Mouse (Mus musculus) erythroblast, adult 5-6 weeks (primary cell): ENCODE results near the gene Gm17482. TPM values are rescaled to one million over a fixed set of nuclear protein-coding genes. Genes with fewer than 3 reads are reported as not detected.

ENCODE experiments used
- ATAC-seq: replicated peaks from 2 replicates; pipeline ENCODE4 v1.8.0; 2016; ENCODE audit warnings: moderate number of reproducible peaks, mild to moderate bottlenecking, moderate TSS enrichment, inconsistent platforms; ENCODE audit not compliant: poor library complexity, low FRiP score, severe bottlenecking
- total RNA-seq, 2 experiments: library from RNA; stranded (forward) in 1 of 2; stranded (reverse) in 1 of 2; fragments of 150-400 nt in 1 of 2; fragments of 200-764, 138-1000 nt in 1 of 2; gene quantifications; 2 replicates each; pipeline versions ENCODE4 v1.2.3 to v1.2.4; 2015 to 2017; ENCODE audit warnings: low replicate concordance in 2 of 2

Gm17482 gene
- total RNA-seq, 2 experiments from 2014 or later, result not detected

DNA sequence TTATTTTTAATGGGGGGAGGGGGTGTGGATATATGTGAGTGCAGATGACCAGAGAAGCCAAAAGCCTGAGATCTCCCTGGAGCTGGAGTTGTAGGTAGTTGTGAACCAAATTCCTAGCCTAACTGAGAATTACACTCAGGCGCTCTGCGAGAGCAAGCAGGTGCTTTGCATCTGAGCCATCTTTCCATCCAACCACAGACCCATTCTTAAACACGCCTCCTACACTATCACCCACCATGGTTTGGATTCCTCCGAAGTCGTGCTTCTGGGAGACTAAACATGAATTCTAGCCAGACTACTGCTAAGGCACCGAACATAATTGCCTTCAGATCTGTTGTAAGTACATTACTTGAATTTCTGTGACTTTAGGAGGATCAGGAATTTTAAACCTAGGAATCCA is 59.3 kb downstream of the Gm17482 start:
- no peak for ATAC-seq

DNA sequence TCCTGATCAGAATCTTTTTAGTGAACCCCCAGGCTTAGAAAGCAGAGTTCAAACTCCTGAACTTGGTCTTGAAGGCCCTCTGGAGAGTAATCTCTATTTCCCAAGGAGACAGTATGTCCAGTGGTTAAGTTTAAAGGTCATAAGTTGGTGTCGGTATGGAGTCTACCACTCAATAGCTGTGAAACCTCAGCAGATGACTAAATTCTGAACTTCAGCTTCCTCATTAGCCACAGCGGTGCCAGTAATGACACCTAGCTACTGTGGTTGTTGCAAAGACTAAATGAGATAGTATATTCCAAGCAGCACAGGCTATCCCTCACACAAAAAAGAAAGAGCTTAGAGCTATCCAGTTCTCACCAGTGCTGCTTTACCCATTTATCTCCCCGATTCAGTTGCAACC is 61.1 kb downstream of the Gm17482 start:
- ATAC-seq, result no peak

DNA sequence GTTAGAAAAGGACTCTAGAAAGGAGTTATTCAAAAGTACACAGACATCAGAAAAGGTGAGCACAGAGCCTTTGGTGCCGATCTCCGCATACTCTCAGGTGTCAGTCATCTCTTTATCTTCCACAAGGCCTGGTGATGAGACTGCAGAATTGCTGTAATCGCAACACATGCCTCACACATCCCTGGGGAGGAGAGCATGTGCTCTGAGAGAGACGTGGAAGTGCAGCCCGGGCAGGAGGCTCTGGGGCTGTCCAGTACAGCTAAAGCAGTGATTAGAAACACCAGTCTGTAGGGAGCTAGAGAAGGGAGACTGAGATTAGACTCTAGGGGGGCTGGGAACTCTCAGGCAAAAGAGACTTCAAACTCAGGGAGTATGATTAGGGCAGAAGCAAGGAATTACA is 63.4 kb downstream of the Gm17482 start:
- no peak for ATAC-seq

DNA sequence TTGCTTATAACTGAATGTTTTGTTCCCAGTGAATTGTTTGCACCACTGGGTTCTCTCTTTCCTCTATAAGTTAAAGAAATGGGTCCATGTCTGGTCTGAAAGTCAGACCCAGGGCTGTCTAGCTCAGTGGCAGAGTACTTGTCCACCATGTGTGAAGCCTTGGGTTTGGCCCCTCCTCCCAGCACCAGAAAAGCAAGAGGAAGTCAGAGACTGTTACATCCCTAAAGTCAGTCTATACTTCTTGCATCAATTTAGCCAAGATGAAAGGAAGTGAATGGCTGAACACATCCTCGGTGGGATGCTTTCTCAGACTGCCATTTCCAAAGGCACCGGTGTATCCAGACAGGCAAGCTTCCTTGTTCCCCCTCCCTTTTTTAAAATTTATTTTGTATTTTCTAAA is 63.9 kb downstream of the Gm17482 start:
- no peak for ATAC-seq

DNA sequence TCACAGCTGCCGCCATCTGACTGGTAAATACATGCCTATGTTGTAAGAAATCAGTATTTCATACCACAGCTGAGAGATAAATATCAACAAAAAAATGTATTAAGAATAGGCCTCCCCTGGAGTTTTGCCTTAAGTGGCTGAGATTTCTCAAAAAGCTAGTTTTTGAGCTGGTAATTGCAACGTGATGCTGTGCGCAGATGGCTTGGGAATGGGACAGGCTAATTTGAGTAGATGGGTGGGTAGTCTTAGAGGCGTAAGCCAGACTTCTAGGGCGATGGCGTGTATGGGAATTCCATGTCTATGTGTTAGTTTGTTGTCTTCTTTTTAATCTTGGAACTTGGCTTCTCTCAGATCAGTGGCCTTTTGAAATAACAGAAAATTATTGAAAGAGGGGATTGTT is 64.7 kb downstream of the Gm17482 start:
- no peak for ATAC-seq

DNA sequence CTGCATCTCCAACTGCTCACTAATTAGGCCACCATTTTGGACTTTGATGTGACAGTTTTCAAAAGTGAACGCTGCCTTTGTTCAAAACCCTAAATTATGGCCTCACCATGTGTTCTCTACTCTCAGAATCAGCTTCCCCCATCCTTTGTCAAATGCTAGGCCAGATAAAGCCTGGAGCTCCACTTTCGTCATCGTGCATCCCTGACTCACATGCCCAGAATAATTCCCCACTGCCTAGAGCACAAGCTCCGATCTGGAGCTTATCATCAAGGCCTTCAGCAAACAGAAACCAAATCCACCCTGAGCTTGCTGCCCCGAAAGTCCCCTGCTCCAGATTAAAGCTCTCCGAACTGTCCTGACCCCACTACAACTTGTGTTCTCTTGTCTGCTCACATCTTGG is 65.5 kb downstream of the Gm17482 start:
- no peak for ATAC-seq

DNA sequence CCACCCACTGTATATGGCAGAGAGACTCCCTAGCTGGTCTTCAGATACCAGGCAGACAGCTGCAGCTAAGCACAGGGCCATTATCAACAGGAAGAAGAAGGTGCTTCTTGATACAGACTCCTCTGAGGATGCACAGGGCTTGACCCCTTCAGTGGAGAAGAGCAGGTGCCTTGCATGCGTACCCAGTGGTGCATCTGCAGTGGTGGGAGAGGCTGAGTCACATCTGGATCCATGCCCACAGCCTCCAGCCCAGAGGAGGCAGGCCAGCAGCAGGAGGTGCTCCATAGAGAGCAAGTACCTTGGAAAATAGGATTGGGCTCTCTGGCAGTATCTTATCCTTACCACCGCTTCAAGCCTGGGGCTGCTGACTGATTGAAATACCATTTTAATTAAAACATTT is 66.7 kb downstream of the Gm17482 start:
- ATAC-seq, result no peak

DNA sequence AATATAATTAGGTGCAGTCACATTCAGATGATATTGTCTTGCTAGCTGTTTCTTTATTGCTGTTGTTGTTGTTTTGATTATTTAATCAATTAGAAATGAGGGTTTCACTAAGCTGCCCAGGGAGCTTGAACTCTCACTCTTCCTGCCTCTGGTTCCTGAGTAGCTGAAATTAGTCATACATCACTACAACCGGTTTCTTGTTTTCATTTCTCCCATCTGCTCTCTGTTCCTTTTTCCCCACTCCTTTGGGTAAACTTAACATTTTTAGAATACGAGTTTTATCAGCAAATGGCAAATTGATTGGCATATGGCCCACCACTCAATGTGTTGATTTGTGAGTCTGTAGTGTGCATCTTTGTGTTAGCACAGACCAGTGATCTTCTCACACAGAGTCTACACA is 80.0 kb downstream of the Gm17482 start:
- ATAC-seq, result no peak

Other genes with a start within 250 kb of the Gm17482 start
- 13.2 and 13.8 TPM in 2 replicates for gene Tamm41, start 189.5 kb upstream of the Gm17482 start, total RNA-seq (2015; ENCODE audit: low replicate concordance)
- 9.0 and 12.5 TPM in 2 replicates for gene Tamm41, start 189.5 kb upstream of the Gm17482 start, total RNA-seq (2017; ENCODE audit: low replicate concordance)
- gene Syn2, start 92.4 kb upstream of the Gm17482 start, total RNA-seq (2015; ENCODE audit: low replicate concordance), result not detected in 2 replicates
- not detected in 2 replicates for gene Syn2, start 92.4 kb upstream of the Gm17482 start, total RNA-seq (2017; ENCODE audit: low replicate concordance)
- gene Timp4, start 24.9 kb downstream of the Gm17482 start, total RNA-seq (2015; ENCODE audit: low replicate concordance), result 0.38 TPM in 1 of 2 replicates, not detected in the other
- not detected in 2 replicates for gene Timp4, start 24.9 kb downstream of the Gm17482 start, total RNA-seq (2017; ENCODE audit: low replicate concordance)
- 3.5 and 9.0 TPM in 2 replicates for gene Pparg, start 133.6 kb downstream of the Gm17482 start, total RNA-seq (2015; ENCODE audit: low replicate concordance)
- gene Pparg, start 133.6 kb downstream of the Gm17482 start, total RNA-seq (2017; ENCODE audit: low replicate concordance), result 2.9 and 3.9 TPM in 2 replicates